Mouse (Mus musculus): ENCODE measurements at regions not wholly inside any gene's neighbourhood (a gene's known extent, or its start where the extent isn't known, plus 50 kb on each side); places are given as distances from the start of the nearest gene placed in this dataset.

DNA sequence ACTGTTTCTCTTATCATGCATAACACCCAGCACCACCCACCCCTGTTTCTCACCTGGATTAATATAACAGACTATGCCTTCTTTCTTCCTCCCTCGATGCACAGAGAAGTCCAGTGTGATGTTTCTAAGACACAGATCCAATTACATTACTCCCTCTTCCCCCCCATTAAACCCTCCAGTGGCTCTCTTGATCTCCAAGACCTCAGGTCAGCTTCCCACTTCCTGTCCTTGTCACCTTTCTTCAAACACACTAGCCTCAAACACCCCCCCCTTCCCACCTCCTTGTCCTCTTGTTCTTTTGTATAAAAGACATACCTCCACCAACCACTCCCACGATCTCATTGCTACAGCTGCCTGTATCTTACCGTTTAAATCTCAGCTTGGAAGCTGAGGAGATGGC, 201.8 kb downstream of the Epha4 start:
- no peak for DNase-seq

DNA sequence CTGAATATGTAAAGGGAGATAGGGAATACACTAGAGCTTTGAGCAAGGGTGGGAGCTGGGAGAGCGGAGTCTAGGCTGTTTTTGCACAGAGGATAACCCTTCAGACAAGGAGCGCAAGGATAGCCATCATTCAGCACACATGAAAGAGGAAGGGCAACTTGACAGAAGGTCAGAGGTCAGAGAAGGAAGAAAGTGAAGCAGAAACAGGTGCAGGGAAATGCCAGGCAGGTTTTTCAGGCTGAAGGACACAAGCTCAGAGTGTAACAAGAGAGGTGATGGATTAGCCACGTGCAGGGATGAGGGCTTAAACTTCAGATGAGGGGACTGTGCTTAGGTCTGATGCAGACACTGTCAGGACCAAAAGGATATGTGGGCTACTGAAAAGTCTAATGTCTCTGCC, 199.5 kb downstream of the Epha4 start:
- DNase-seq = no peak

DNA sequence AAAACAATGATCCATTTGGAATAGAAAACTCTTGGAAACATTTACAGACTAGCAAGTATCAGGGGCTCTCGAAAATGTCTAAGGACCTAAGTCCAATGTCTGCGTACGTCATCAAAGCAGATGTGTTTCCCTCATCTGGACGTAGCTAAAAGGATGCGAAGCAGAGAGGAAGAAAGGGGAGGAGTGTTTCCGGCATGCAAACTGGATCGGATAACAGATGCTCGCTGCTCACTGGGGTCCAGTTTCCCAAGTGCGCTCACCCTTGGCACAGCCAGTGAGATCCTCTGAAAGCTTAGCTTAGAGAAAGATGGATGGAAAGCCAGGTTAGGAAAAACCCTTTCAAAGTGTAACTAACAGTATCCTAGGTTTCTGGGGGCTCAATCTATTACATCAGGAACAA, 198.7 kb downstream of the Epha4 start:
- DNase-seq = no peak

All from kidney, postnatal 14 days (tissue).